Comparison of ENCODE assay signal across 8 mouse cellular contexts in the genomic region with DNA sequence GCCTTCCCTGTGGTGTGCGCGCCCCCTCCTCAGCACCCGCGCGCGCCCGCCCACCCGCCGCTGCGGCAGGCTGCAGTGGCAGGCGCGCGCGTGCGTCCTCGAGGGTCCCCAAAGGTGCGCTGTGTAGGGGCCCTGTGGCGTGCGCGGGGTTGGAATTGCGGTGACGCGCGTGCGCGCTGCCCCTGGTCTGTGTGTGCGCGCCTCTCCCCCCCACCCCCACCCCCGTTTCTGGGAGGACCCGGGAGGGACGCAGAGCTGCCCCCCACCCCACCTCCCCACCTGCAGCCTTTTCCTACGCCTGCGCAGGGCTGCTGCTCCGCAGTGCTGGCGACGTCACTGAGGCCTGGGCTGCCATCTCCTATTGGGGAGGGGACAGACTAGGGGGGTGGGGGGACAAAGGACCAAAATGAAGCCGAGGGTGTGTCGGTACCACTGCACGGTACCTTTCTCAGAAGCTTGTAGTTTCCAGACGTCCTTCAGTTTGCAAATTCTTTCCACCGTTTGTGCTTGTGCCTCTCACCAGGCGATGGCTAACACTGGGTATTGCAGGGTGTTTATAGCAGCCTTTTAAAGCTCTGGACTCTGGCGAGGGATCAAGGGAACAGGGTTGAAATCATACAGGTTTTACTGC. TPM values are rescaled to one million over a fixed set of nuclear protein-coding genes. Genes with fewer than 3 reads are reported as not detected.
DNase-seq lines count a peak whose midpoint lies in the region; ATAC-seq and TF ChIP-seq lines count a peak whose summit lies in the region.

A gene (minus strand): TSS at position 542 of the 631 bp plus-strand sequence.

- under 1% methylated on average over 30 of the region's 43 CpGs for WGBS in forebrain, postnatal 0 days
- WGBS in hindbrain, embryonic 10.5 days: 0% methylated on average over 42 of the region's 43 CpGs

- H3K27me3 ChIP-seq in forebrain, postnatal 0 days (ENCODE audit: insufficient read depth, low read length): no peaks in the 10 kb centered on the region
- H3K27me3 ChIP-seq in hindbrain, embryonic 10.5 days (ENCODE audit: insufficient read depth, poor library complexity, severe bottlenecking): no peaks in the 10 kb centered on the region

- ATAC-seq in forebrain, postnatal 0 days: peak; percentile 87

- H3K4me3 ChIP-seq in brown adipose tissue, adult 24 weeks (ENCODE audit: insufficient read depth, low read depth, low read length): peak within 1 kb of the TSS; percentile 81
- peak within 1 kb of the TSS; percentile 99 for H3K4me3 ChIP-seq in forebrain, postnatal 0 days (ENCODE audit: low read depth, low read length)
- H3K4me3 ChIP-seq in hindbrain, embryonic 10.5 days: peak within 1 kb of the TSS; percentile 90

- H3K36me3 ChIP-seq in forebrain, postnatal 0 days (ENCODE audit: insufficient read depth): no peaks in the 10 kb centered on the region
- H3K36me3 ChIP-seq in hindbrain, embryonic 10.5 days: peaks cover 11% of the 10 kb centered on the region

- peak; percentile 44 for TF ChIP-seq CTCF in forebrain, postnatal 0 days (IDR thresholded peaks at IDR 0.05; ENCODE audit: low read depth)

- H3K9ac ChIP-seq in forebrain, postnatal 0 days: peak within 1 kb of the TSS; percentile 100

- H3K4me2 ChIP-seq in forebrain, postnatal 0 days (ENCODE audit: low read depth): peak within 1 kb of the TSS; percentile 72

- peak within 1 kb of the TSS; percentile 12; the same call in 1 of the 2 replicates for H3K27ac ChIP-seq in brown adipose tissue, adult 24 weeks (replicated peaks; ENCODE audit: low read depth, low read length)
- peak within 1 kb of the TSS; percentile 100 for H3K27ac ChIP-seq in forebrain, postnatal 0 days (ENCODE audit: low read depth, low read length)
- peak within 1 kb of the TSS; percentile 99 for H3K27ac ChIP-seq in hindbrain, embryonic 10.5 days

- H3K9me3 ChIP-seq in forebrain, postnatal 0 days (ENCODE audit: low read length): no peaks in the 10 kb centered on the region
- H3K9me3 ChIP-seq in hindbrain, embryonic 10.5 days: no peaks in the 10 kb centered on the region

- peaks cover 3% of the 10 kb centered on the region; the same call in 1 of the 2 replicates for H3K4me1 ChIP-seq in brown adipose tissue, adult 24 weeks (ENCODE audit: control insufficient read depth, insufficient read depth, insufficient read length, low read length)
- H3K4me1 ChIP-seq in forebrain, postnatal 0 days (ENCODE audit: insufficient read depth): peaks cover 20% of the 10 kb centered on the region; the same call in 1 of the 2 replicates
- peaks cover 44% of the 10 kb centered on the region for H3K4me1 ChIP-seq in hindbrain, embryonic 10.5 days (replicated peaks)

- DNase-seq in cerebellum, adult 11 months: peak; percentile 68
- DNase-seq in cerebellum, adult 11-12 months: no peak
- DNase-seq in forebrain, postnatal 0 days: peak; percentile 92
- DNase-seq in hindbrain, embryonic 10.5 days (ENCODE audit: low spot score): peak; percentile 89
- peak in 1 of 2 experiments; percentile 52 for DNase-seq in layer of hippocampus, postnatal 14 days (ENCODE audit: low spot score in 2 of 2)
- DNase-seq in lung, postnatal 36 days: peak; percentile 56
- DNase-seq in retina, postnatal 7 days (ENCODE audit: low read depth, low spot score): peak; percentile 65

RNA-seq across cellular contexts. Expression of the gene that starts here (rescaled TPM):
- 88.8 and 109 TPM in 2 replicates for polyA plus RNA-seq in brown adipose tissue, adult 24 weeks (2012; ENCODE audit: insufficient read depth, insufficient read length, missing spikeins)
- total RNA-seq in forebrain, postnatal 0 days (2014; rRNA removed): 87.1 and 88.3 TPM in 2 replicates
- 133 and 151 TPM in 2 replicates for polyA plus RNA-seq in forebrain, postnatal 0 days (2015; fragmentation: Nextera tagmentation; extraction: Ambion mirVana)
- polyA plus RNA-seq in hindbrain, embryonic 10.5 days (2016; fragmentation: Nextera tagmentation; extraction: Ambion mirVana): 94.7 and 96.3 TPM in 2 replicates
- 10 to 100 TPM; 48.1 to 50.9 TPM for total RNA-seq in layer of hippocampus, postnatal 14 days (2021)

Comparison
In these comparisons a context has a peak if more than half of its experiments do, and no peak if none do; other contexts are left out.
1. H3K27ac ChIP-seq: peak in every context shown above with its lines; median percentile 100 in forebrain, postnatal 0 days; 99 in hindbrain, embryonic 10.5 days; 12 in brown adipose tissue, adult 24 weeks.